Mouse (Mus musculus) ovary, adult 10 weeks (tissue): Measurements from ENCODE around the gene Pkig. TPM values are rescaled to one million over a fixed set of nuclear protein-coding genes. Genes with fewer than 3 reads are reported as not detected.

Experiments
- polyA plus RNA-seq: library from polyadenylated mRNA; stranded (reverse); fragments of 350-450 nt; fragmentation: Illumina TruSeq; extraction: RNeasy Lipid Tissue Mini Kit (QIAGEN cat#74804); gene quantifications from one replicate; pipeline ENCODE4 v1.2.3, GENCODE M21; 2014

Gene Pkig
- 32.4 TPM for polyA plus RNA-seq

GRCm38 (mm10) chr2:163657975-163658886, at the start of gene Pkig:
Pkig (plus strand) TSS chr2:163658386.

GRCm38 (mm10) chr2:163644575-163645385, 13.4 kb upstream of the Pkig start, which contains the start of gene Serinc3:
Serinc3 (minus strand) TSS chr2:163645131.

GRCm38 (mm10) chr2:163749647-163750611, 91.7 kb downstream of the Pkig start, which contains the start of gene Ada:
Ada (minus strand) TSS chr2:163750239.

Other genes starting within 250 kb of the Pkig start
- gene Oser1, start 233.7 kb upstream of the Pkig start, polyA plus RNA-seq: 74.4 TPM
- gene Gdap1l1, start 219.9 kb upstream of the Pkig start, polyA plus RNA-seq: not detected
- 12.5 TPM for gene Fitm2, start 185.8 kb upstream of the Pkig start, polyA plus RNA-seq
- not detected for gene R3hdml, start 166.1 kb upstream of the Pkig start, polyA plus RNA-seq
- 0.14 TPM for gene Hnf4a, start 151.6 kb upstream of the Pkig start, polyA plus RNA-seq
- 26.6 TPM for gene Ttpal, start 56.1 kb upstream of the Pkig start, polyA plus RNA-seq
- gene Serinc3, start 13.3 kb upstream of the Pkig start, polyA plus RNA-seq: 1,466 TPM
- 2.1 TPM for gene Ada, start 91.9 kb downstream of the Pkig start, polyA plus RNA-seq
- 2.1 TPM for gene Ccn5, start 162.5 kb downstream of the Pkig start, polyA plus RNA-seq
- not detected for gene Kcnk15, start 195.3 kb downstream of the Pkig start, polyA plus RNA-seq